Mouse (Mus musculus): ENCODE data around the gene Cry2.

Cry2 gene

GRCm38 (mm10) chr2:92445890-92446289 lies 12.0 kb upstream of the Cry2 start:
- DNase-seq (ENCODE audit: low spot score), result no peak

- DNase-seq (ENCODE audit: low spot score), result no peak
Observed at GRCm38 (mm10) chr2:92444376-92444775, 10.5 kb upstream of the Cry2 start.

- no peak for DNase-seq (ENCODE audit: low spot score)
Observed at GRCm38 (mm10) chr2:92443313-92443712, 9.5 kb upstream of the Cry2 start.

- no peak for DNase-seq (ENCODE audit: low spot score)
Observed at GRCm38 (mm10) chr2:92442419-92443001, 8.7 kb upstream of the Cry2 start.

GRCm38 (mm10) chr2:92440432-92440831 lies 6.6 kb upstream of the Cry2 start:
- no peak for DNase-seq (ENCODE audit: low spot score)

- no peak for DNase-seq (ENCODE audit: low spot score)
Observed at GRCm38 (mm10) chr2:92438567-92438966, 4.7 kb upstream of the Cry2 start.

- DNase-seq (ENCODE audit: low spot score), result peak; percentile 97
Observed at GRCm38 (mm10) chr2:92437875-92438274, 4.0 kb upstream of the Cry2 start.

GRCm38 (mm10) chr2:92437366-92437765 lies 3.5 kb upstream of the Cry2 start:
- DNase-seq (ENCODE audit: low spot score), result no peak

GRCm38 (mm10) chr2:92435023-92435422 lies 1.2 kb upstream of the Cry2 start:
- no peak for DNase-seq (ENCODE audit: low spot score)

GRCm38 (mm10) chr2:92434375-92434745 lies 517 bp upstream of the Cry2 start:
- no peak for DNase-seq (ENCODE audit: low spot score)

GRCm38 (mm10) chr2:92432299-92433295 lies 1.2 kb downstream of the Cry2 start:
- no peak for DNase-seq (ENCODE audit: low spot score)

- DNase-seq (ENCODE audit: low spot score), result no peak
Observed at GRCm38 (mm10) chr2:92431611-92432179, 2.1 kb downstream of the Cry2 start.

- peak; percentile 58 for DNase-seq (ENCODE audit: low spot score)
Observed at GRCm38 (mm10) chr2:92430723-92431541, 2.9 kb downstream of the Cry2 start.

- DNase-seq (ENCODE audit: low spot score), result no peak
Observed at GRCm38 (mm10) chr2:92430089-92430488, 3.8 kb downstream of the Cry2 start.

- DNase-seq (ENCODE audit: low spot score), result peak; percentile 76
Observed at GRCm38 (mm10) chr2:92427882-92428281, 6.0 kb downstream of the Cry2 start.

GRCm38 (mm10) chr2:92426426-92426825 lies 7.4 kb downstream of the Cry2 start:
- no peak for DNase-seq (ENCODE audit: low spot score)

GRCm38 (mm10) chr2:92425366-92425765 lies 8.5 kb downstream of the Cry2 start:
- DNase-seq (ENCODE audit: low spot score), result peak; percentile 25

- peak; percentile 83 for DNase-seq (ENCODE audit: low spot score)
Observed at GRCm38 (mm10) chr2:92424462-92425308, 9.2 kb downstream of the Cry2 start.

GRCm38 (mm10) chr2:92423702-92424461 lies 10.0 kb downstream of the Cry2 start:
- peak; percentile 53 for DNase-seq (ENCODE audit: low spot score)

- no peak for DNase-seq (ENCODE audit: low spot score)
Observed at GRCm38 (mm10) chr2:92423156-92423555, 10.7 kb downstream of the Cry2 start.
